Mouse (Mus musculus) midbrain, postnatal 0 days (tissue): ENCODE data around the gene Aox3. TPM values are rescaled to one million over a fixed set of nuclear protein-coding genes. Genes with fewer than 3 reads are reported as not detected.

Experiments
- ATAC-seq: fragments of 200-750 bp; cut with Nextera tagmentation; 2 replicates; pipeline ENCODE4 v1.8.0; 2017; ENCODE audit warnings: moderate number of reproducible peaks, mild to moderate bottlenecking, moderate TSS enrichment, moderate library complexity; ENCODE audit not compliant: low FRiP score
- DNase-seq: peaks from one replicate; pipeline ENCODE4 v3.0.0-alpha.2; 2015; ENCODE audit warnings: low spot score
- H3K27ac ChIP-seq: fragments of 300-500 bp; sonication (generic); 2 replicates; pipeline ENCODE4 v1.5.1; 2014; ENCODE audit warnings: low read depth, mild to moderate bottlenecking, low read length, mixed read lengths
- H3K27me3 ChIP-seq: fragments of 300-500 bp; sonication (generic); 2 replicates; pipeline ENCODE4 v1.6.1; 2014; ENCODE audit warnings: low read length, control low read depth, mixed read lengths; ENCODE audit not compliant: insufficient read depth
- H3K36me3 ChIP-seq: fragments of 300-500 bp; sonication (generic); 2 replicates; pipeline ENCODE4 v1.6.1; 2014; ENCODE audit warnings: low read length, control low read depth, mixed read lengths; ENCODE audit not compliant: insufficient read depth
- H3K4me1 ChIP-seq: fragments of 300-500 bp; sonication (generic); 2 replicates; pipeline ENCODE4 v1.6.1; 2014; ENCODE audit warnings: mild to moderate bottlenecking, control low read depth, antibody characterized with exemption, low read length, mixed read lengths; ENCODE audit not compliant: insufficient read depth
- H3K4me2 ChIP-seq: fragments of 300-500 bp; sonication (generic); 2 replicates; pipeline ENCODE4 v1.6.1; 2014; ENCODE audit warnings: low read depth, mild to moderate bottlenecking, low read length, mixed read lengths; ENCODE audit not compliant: poor library complexity, severe bottlenecking
- H3K4me3 ChIP-seq: fragments of 300-500 bp; sonication (generic); 2 replicates; pipeline ENCODE4 v1.5.1; 2014; ENCODE audit warnings: low read depth, mild to moderate bottlenecking, low read length, moderate library complexity
- H3K9ac ChIP-seq: fragments of 300-500 bp; sonication (generic); replicated peaks from 2 replicates; pipeline ENCODE4 v1.6.1; 2014; ENCODE audit warnings: mild to moderate bottlenecking, low read length, moderate library complexity, mixed read lengths; ENCODE audit not compliant: poor library complexity, severe bottlenecking
- H3K9me3 ChIP-seq: fragments of 300-500 bp; sonication (generic); 2 replicates; pipeline ENCODE4 v1.6.1; 2016; ENCODE audit warnings: low read length, control low read depth
- CTCF ChIP-seq: IDR thresholded peaks from 2 replicates; pipeline ENCODE4 v1.5.1; 2016; ENCODE audit warnings: antibody characterized with exemption, mild to moderate bottlenecking
- WGBS: fragments of 180-500 bp; shearing (Covaris S2); extraction: QIAGEN DNeasy Blood & Tissue Kit; methylation state at CpG from one replicate; pipeline ENCODE4 v1.1.7; 2014; 5-methylcytosine and 5-hydroxymethylcytosine counted together
- polyA plus RNA-seq: library from polyadenylated mRNA; unstranded; fragments of >200 nt; fragmentation: Nextera tagmentation; extraction: Ambion mirVana; gene quantifications from 2 replicates; pipeline ENCODE4 v1.2.1, GENCODE M21; 2015
- total RNA-seq: library from RNA; depleted of rRNA; stranded (reverse); fragments of >200 nt; gene quantifications from 2 replicates; pipeline ENCODE4 v1.2.3, GENCODE M21; 2014

The Aox3 gene
- total and polyA plus RNA-seq, 2 experiments from 2014 or later, result 0.12 TPM; not detected in 1

DNA sequence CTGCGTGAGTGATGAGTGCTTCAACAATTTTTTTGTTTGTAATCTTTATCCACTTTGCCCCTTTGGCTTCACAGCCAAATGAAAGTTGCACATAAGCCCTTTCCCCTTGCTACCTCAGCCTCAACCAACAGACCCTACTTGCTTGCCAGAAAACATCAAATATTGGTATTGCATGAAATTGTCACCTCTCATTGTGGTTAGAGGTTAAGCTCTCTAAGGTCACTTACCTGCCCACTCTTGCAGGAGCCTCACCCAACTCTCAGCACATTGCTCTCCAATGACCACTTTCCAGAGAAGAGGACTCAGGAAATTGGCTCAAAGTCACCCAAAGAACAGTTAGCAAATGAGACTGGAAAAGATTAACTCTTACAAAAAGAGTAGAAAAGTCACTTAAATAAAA lies 41.4 kb upstream of the Aox3 start:
- DNase-seq (no peak), ATAC-seq (no peak)
- Histone ChIP-seq H3K9ac (no peak overlapping the region), H3K27me3 (no peaks in the 10 kb centered on the region), H3K4me1 (no peaks in the 10 kb centered on the region), H3K9me3 (no peaks in the 10 kb centered on the region), H3K27ac (no peak overlapping the region), H3K4me3 (no peak overlapping the region), H3K4me2 (no peak overlapping the region), H3K36me3 (no peaks in the 10 kb centered on the region)
- 90% methylated on average over 1 of the region's 1 CpGs for WGBS
- no peak for TF ChIP-seq CTCF

DNA sequence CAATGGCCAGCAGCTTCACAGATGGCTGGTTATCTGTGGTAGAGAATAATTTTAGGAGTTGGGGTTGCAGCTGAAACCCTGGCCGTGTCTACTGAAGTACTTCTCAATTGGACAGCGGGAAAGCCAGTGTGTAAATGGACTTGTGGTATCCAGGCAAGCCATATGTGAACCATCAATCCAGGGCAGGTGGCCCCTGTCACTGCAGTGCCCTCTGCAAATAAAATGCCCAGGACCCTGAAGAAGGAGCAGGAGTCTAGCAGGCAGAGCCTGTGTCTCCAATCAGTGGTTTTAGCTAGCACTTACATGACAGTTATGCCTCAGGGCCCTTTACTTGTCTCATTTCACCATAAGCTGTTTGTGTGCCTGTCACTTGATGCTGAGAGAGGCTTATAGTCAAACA lies 40.5 kb upstream of the Aox3 start:
- TF ChIP-seq CTCF, result no peak
- no peak overlapping the region for H3K9ac ChIP-seq
- DNase-seq (no peak), ATAC-seq (no peak)
- H3K4me2 ChIP-seq, result no peak overlapping the region
- H3K27ac ChIP-seq, result no peak overlapping the region
- H3K9me3 ChIP-seq, result no peaks in the 10 kb centered on the region
- H3K4me1 ChIP-seq, result no peaks in the 10 kb centered on the region
- no peaks in the 10 kb centered on the region for H3K27me3 ChIP-seq
- no peak overlapping the region for H3K4me3 ChIP-seq
- no peaks in the 10 kb centered on the region for H3K36me3 ChIP-seq
- WGBS, result 86% methylated on average over 2 of the region's 2 CpGs

DNA sequence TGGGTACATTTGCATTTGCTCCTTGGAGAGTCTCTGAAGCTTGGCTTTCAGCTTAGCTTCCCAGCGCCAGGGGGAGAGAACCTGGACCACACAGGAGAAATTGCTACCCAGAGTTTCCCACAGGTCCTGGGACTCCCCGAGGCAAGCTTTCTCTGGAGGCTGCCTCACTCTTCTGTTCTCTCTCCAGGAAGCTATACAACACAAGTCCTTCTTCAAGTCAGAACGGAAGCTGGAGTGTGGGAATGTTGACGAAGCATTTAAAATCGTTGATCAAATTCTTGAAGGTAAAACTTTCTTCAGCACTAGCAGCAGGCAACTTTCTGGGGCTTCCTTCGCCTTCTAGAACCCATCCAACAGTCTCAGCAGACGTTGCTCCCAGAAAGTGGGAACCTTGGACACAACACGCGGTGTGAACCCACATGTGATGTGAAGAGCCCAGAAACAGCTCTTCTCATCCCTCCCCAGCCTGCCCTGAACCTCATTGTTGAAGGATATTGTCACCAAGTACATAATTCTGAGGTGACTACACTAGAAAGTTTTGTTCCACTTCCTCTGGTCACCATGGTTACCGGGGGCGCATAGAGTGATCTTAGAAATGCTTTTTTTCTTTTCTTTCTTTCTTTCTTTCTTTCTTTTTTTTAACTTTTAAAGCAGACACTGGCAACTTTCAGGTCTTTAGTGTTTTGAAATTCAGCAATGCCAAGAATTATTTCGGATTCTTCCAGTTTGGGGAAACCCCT lies 39.8 kb upstream of the Aox3 start:
- Histone ChIP-seq H3K9ac (no peak overlapping the region), H3K4me1 (no peaks in the 10 kb centered on the region), H3K4me3 (no peak overlapping the region), H3K27me3 (no peaks in the 10 kb centered on the region), H3K27ac (no peak overlapping the region), H3K36me3 (no peaks in the 10 kb centered on the region), H3K9me3 (no peaks in the 10 kb centered on the region), H3K4me2 (no peak overlapping the region)
- no peak for ATAC-seq
- DNase-seq, result no peak
- 73% methylated on average over 12 of the region's 12 CpGs for WGBS
- TF ChIP-seq CTCF, result no peak

DNA sequence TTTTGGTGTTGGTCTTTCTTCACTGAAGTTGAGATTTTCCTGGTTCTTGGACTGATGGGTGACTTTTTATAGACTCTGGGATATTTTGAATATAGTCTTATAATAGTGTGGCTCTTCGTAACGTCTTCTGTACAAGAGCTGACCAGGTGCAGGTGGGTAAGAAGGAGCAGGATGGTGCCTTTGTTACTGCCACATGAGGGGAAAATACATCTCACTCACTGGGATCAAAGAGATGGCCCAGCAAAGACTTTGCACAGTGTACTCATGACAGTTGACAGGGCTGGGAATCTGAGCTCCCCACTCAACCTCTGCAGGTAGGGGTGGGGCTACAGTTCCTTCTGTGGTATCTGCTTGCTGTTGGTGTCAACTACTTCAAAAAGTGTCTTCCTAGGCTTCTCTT lies 38.7 kb upstream of the Aox3 start:
- no peaks in the 10 kb centered on the region for H3K36me3 ChIP-seq
- no peak for TF ChIP-seq CTCF
- WGBS, result 87% methylated on average over 2 of the region's 2 CpGs
- H3K9ac ChIP-seq, result no peak overlapping the region
- no peak for ATAC-seq
- no peak overlapping the region for H3K4me2 ChIP-seq
- H3K4me3 ChIP-seq, result no peak overlapping the region
- H3K27ac ChIP-seq, result no peak overlapping the region
- no peaks in the 10 kb centered on the region for H3K9me3 ChIP-seq
- no peak for DNase-seq
- no peaks in the 10 kb centered on the region for H3K27me3 ChIP-seq
- H3K4me1 ChIP-seq, result no peaks in the 10 kb centered on the region

DNA sequence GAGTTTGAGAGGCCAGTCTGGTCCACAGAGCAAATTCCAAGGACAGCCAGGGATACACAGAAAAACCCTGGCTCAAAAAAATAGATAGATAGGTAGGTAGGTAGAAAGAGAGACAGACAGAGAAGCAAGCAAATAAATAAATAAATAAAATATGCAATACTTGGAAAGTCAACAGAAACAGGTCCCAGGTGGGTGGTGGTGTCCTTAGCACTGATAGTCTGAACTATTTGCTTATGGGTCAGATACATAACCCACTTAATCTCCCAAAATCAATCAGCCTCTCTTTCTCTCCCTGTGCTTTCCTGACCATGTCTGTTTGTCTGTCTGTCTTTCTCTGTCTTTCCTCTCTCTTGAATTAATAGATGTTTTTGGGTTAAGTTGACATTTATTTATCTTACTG lies 35.0 kb upstream of the Aox3 start:
- no peak for TF ChIP-seq CTCF
- Histone ChIP-seq H3K27me3 (no peaks in the 10 kb centered on the region), H3K9ac (no peak overlapping the region), H3K9me3 (no peaks in the 10 kb centered on the region), H3K4me2 (no peak overlapping the region), H3K27ac (no peak overlapping the region), H3K4me3 (no peak overlapping the region), H3K4me1 (no peaks in the 10 kb centered on the region), H3K36me3 (no peaks in the 10 kb centered on the region)
- DNase-seq (no peak), ATAC-seq (no peak)

DNA sequence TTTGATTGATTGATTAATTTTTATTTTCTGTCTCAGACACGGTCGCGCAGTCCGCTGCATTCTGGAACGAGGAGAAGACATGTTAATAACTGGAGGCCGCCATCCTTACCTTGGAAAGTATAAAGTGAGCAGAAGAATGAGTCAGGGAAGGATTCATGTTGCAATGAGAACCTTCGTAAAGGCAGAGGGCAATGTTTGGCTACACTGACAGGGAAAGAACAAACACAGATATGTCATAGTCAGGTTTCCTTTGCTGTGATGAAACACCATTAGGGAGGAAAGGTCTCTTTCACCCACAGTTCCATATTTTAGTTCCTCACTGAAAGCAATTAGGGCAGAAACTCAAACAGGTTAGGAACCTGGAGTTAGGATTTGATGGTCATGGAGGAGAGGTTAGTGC lies 34.5 kb upstream of the Aox3 start:
- no peak for DNase-seq
- H3K27ac ChIP-seq, result no peak overlapping the region
- no peaks in the 10 kb centered on the region for H3K36me3 ChIP-seq
- no peak for TF ChIP-seq CTCF
- H3K4me2 ChIP-seq, result no peak overlapping the region
- no peak for ATAC-seq
- H3K27me3 ChIP-seq, result no peaks in the 10 kb centered on the region
- H3K9me3 ChIP-seq, result no peaks in the 10 kb centered on the region
- WGBS, result 96% methylated on average over 7 of the region's 7 CpGs
- no peak overlapping the region for H3K9ac ChIP-seq
- H3K4me3 ChIP-seq, result no peak overlapping the region
- no peaks in the 10 kb centered on the region for H3K4me1 ChIP-seq
